Mouse (Mus musculus): Measurements from ENCODE around the gene Mei4. TPM values are rescaled to one million over a fixed set of nuclear protein-coding genes. Genes with fewer than 3 reads are reported as not detected.

The Mei4 gene
- polyA plus RNA-seq (2012; rRNA removed) = 0.22 and 0.27 TPM in 2 replicates

DNA sequence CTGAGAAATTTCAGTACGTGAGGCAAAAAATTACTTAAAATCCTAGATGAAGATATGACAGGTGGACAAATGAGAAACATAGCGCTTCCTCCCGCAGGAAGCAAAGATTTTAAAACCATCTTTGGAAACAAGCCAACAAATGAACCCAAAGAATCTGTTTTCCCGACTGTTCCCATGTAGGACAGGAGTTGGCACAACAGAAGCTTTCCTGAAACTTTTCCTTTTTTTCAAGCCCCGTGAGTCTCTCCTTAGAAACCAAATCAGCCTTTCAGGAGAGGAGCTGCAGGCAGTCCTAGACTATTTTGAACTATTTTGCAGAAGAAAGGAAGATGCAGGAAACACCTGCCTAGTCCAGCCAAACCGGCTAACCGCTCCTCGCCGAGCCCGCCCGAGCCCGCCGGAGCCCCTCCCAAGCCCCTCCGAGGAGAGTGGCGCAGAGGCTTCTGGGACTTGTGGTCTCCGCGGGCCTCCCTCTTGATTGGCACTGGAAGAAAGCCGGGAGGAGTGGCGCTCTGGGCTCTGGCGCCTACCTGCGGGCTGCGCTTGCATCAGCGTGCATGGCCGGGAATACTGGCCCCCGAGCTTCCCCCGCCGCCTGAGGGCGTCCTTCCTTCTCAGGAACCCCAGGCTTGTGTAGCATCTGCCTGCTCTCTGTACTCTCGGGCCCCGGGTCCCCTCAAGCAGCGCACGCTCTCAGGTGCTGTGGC, at the start of gene Mei4:
TSS of gene Mei4 (plus strand) at position 490 of the 707 bp plus-strand sequence.

Other genes with a start within 250 kb of the Mei4 start
- 0.55 and 1.4 TPM in 2 replicates for gene Htr1b, start 229.8 kb upstream of the Mei4 start, polyA plus RNA-seq (2012; rRNA removed)